Mouse (Mus musculus): ENCODE results near the gene Usp13. TPM values are rescaled to one million over a fixed set of nuclear protein-coding genes. Genes with fewer than 3 reads are reported as not detected.

The Usp13 gene
- polyA plus RNA-seq, 1 experiment from 2014 or later = 10.7 TPM

DNA sequence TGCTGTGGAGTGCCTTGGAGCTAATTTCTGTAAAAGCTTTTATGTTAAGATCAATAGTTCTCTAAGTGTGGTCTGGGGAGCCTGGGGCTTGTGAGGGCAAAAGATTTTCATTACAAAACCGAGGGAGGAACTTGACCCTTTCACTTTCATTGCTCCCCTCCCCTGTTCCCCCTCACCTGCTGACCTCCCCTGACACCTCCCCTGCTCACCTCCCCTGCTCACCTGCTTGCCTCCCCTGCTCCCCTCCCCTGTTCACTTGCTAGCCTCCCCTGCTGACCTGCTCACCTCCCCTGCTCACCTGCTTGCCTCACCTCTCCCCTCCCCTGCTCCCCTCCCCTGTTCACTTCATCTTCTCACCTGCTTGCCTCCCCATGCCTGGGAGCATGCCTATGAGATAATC is 134.0 kb downstream of the Usp13 start:
- Histone ChIP-seq H3K9ac (no peak overlapping the region), H3K4me3 (no peak overlapping the region), H3K27ac (no peak overlapping the region), H3K4me2 (replicated peaks) (no peak overlapping the region), H3K9me3 (no peaks in the 10 kb centered on the region), H3K36me3 (no peaks in the 10 kb centered on the region), H3K27me3 (replicated peaks) (no peaks in the 10 kb centered on the region), H3K4me1 (0 out of 2 replicates have a peak, but pooled peaks cover 2% of the 10 kb centered on the region)
- no peak for ATAC-seq (ENCODE audit: low FRiP score, low read depth)
- 21% methylated on average over 1 of the region's 1 CpGs for WGBS

DNA sequence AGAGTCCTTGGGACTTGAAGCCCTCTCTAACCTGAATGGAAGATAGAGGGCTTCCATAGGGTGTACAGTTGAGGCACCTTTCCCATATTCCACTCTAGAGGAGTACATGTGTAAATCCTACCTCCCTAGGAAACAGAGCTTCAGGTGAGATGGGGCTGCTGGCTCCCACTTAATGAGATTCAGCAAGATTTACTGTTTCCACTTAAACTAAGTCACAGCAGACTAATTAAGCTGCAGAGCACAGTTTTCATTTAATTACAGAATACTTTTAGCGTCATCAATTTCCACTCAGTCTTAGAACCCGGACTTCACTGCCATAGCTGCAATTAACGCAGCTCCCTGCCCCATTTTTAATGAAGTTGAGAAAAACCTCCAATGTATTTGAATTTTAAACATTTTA is 144.1 kb downstream of the Usp13 start:
- Histone ChIP-seq H3K36me3 (no peaks in the 10 kb centered on the region), H3K4me3 (no peak overlapping the region), H3K4me2 (replicated peaks) (no peak overlapping the region), H3K4me1 (no peaks in the 10 kb centered on the region), H3K27me3 (replicated peaks) (no peaks in the 10 kb centered on the region), H3K9ac (no peak overlapping the region), H3K27ac (no peak overlapping the region), H3K9me3 (no peaks in the 10 kb centered on the region)
- 78% methylated on average over 3 of the region's 3 CpGs for WGBS
- ATAC-seq (ENCODE audit: low FRiP score, low read depth) = no peak

DNA sequence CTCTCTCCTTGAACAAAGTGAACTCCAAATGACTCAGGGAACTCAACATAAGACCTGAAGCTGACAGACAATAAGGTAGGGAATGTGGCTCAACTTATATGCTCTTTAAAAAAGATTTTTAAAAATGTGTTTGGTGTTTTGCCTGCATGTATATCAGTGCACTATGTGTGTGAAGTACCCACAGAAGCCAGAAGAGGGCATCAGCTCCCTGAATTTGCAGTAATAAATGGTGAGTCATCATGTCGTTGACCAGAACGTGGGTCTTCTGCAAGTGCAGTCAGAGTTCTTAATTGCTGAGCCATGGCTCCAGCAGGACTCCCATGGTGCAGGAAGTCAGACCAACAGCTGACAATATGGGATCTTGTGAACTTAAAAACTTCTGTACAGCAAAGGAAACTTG is 148.2 kb downstream of the Usp13 start:
- H3K9ac ChIP-seq = no peak overlapping the region
- no peaks in the 10 kb centered on the region for H3K9me3 ChIP-seq
- H3K27ac ChIP-seq = no peak overlapping the region
- no peak overlapping the region for H3K4me2 ChIP-seq (replicated peaks)
- H3K36me3 ChIP-seq = no peaks in the 10 kb centered on the region
- 0 out of 2 replicates have a peak, but pooled peaks have one; percentile 6 for ATAC-seq (ENCODE audit: low FRiP score, low read depth)
- 2% methylated on average over 2 of the region's 2 CpGs for WGBS
- no peaks in the 10 kb centered on the region for H3K4me1 ChIP-seq
- H3K4me3 ChIP-seq = no peak overlapping the region
- no peaks in the 10 kb centered on the region for H3K27me3 ChIP-seq (replicated peaks)

DNA sequence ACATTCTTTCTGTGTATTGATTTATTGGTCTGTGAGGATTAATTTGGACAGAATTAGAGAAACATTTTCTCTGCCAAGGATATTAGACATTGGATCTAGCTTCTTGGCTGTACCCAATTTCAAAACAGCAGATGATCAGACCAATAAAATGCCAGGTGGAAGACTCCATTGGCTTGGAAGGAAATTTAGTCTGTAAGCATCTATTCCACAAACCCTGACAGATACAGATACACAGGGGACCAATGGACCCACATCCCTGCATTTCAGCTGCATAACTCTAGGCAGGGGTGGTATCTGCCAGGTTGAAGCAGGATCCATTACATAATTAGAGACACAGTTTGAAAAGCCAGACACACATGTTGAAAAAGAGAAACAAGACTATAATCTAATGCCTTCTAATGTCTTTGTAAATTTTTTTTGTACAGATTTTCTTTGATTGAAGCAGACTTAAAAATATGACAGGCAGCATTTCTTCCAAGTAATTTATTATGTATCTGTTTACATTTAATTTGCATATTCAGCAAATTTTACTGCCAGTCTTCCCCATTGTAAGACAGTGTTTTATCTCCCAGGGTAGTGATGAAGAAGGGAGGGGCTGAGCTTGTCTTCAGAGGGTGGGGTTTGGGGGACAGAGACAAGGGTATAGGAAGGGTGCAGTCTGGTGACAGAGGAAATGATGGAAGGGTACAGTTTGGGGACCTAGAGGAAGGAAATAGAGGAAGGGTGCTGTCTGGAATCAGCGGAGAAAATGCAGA is 151.5 kb downstream of the Usp13 start:
- Histone ChIP-seq H3K4me2 (replicated peaks) (no peak overlapping the region), H3K9me3 (no peaks in the 10 kb centered on the region), H3K27me3 (replicated peaks) (no peaks in the 10 kb centered on the region), H3K27ac (no peak overlapping the region), H3K4me1 (no peaks in the 10 kb centered on the region), H3K4me3 (no peak overlapping the region), H3K9ac (no peak overlapping the region), H3K36me3 (no peaks in the 10 kb centered on the region)
- WGBS = 64% methylated on average over 1 of the region's 1 CpGs
- no peak for ATAC-seq (ENCODE audit: low FRiP score, low read depth)

DNA sequence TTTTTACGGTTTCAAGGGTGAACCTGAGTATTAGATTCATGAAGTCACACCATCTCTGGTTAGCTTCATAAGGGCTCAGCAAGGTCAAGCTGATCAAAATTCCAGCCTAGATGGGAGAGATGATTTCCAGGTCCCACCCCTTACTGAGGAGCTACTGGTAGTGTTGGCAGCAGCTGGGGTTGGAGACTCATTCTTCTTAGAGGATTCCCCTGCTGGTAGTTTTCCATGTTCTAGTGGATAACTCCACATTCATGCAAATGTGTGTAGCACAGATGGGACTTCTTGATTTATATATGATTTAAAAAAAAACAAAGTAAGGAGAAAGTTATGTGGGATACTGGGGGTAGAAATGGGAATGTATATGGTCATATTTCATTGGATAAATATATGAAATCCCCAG is 152.9 kb downstream of the Usp13 start:
- no peaks in the 10 kb centered on the region for H3K36me3 ChIP-seq
- H3K4me3 ChIP-seq = no peak overlapping the region
- no peak overlapping the region for H3K27ac ChIP-seq
- no peak for ATAC-seq (ENCODE audit: low FRiP score, low read depth)
- H3K4me1 ChIP-seq = no peaks in the 10 kb centered on the region
- no peaks in the 10 kb centered on the region for H3K27me3 ChIP-seq (replicated peaks)
- no peaks in the 10 kb centered on the region for H3K9me3 ChIP-seq
- H3K4me2 ChIP-seq (replicated peaks) = no peak overlapping the region
- no peak overlapping the region for H3K9ac ChIP-seq
- 92% methylated on average over 1 of the region's 1 CpGs for WGBS

DNA sequence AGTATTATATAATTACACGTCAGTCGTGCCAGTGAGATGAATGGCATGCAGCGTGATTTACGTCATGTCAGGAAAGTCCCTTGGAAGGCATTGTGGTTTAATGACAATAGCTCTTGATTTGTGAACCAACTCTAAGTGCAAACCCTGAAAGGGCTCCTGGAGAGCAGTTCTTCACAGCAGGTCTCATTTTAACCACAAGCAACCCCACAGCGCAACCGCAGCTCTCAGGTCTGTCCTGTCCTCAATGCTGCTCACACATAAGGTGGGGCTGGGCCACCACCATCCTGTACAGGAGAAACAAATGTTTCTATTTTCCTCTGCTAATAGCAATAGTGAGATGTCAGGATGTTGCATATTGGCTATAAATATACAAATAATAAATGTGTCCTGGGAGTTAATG is 161.9 kb downstream of the Usp13 start:
- 21% methylated on average over 6 of the region's 6 CpGs for WGBS
- Histone ChIP-seq H3K4me3 (no peak overlapping the region), H3K4me1 (peaks cover 6% of the 10 kb centered on the region; the same call in 1 of the 2 replicates), H3K36me3 (no peaks in the 10 kb centered on the region), H3K27me3 (replicated peaks) (no peaks in the 10 kb centered on the region), H3K9ac (no peak overlapping the region), H3K27ac (no peak overlapping the region), H3K4me2 (replicated peaks) (no peak overlapping the region), H3K9me3 (no peaks in the 10 kb centered on the region)
- peak; percentile 41; the same call in 1 of the 2 replicates for ATAC-seq (ENCODE audit: low FRiP score, low read depth)

DNA sequence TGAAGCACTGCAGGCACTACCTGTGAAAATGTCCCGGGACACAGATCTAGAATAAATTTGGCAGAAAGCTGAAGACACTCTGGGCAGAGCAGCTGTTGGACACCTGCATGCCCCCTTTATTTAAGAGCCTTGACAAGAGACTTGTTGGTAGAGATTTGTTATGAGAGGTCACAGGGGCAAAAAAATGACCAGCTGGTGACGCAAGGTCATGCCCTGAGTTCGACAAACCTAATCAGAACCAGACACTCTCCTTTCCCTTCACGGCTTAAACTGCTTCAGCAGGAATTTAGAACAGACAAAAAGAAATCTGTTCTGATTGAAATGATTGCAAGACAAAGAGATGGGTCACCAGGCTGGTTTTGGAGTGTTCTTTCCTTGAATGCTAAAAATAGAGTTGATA is 162.6 kb downstream of the Usp13 start:
- Histone ChIP-seq H3K27ac (no peak overlapping the region), H3K4me1 (peaks cover 6% of the 10 kb centered on the region; the same call in 1 of the 2 replicates), H3K36me3 (no peaks in the 10 kb centered on the region), H3K4me2 (replicated peaks) (no peak overlapping the region), H3K9ac (no peak overlapping the region), H3K27me3 (replicated peaks) (no peaks in the 10 kb centered on the region), H3K9me3 (no peaks in the 10 kb centered on the region), H3K4me3 (no peak overlapping the region)
- no peak for ATAC-seq (ENCODE audit: low FRiP score, low read depth)
- WGBS = 30% methylated on average over 4 of the region's 4 CpGs

DNA sequence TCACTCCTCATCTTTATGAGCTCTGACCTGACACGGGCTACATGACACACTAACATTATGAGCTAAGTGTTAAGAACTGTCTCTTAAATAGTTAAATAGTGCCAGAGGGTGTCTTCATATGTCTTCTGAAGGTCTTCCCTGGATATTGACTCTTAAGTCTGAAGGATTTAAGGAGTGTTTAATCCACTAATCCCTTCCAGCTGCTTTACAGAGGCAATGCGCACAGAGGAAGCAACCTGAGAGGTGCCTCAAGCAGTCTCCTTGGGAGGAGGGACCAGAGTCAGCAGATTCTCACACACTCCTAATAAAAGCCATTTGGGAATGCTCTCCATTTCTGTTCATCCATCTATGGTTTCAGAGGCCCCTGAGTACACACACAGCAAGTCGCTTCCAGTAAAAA is 167.8 kb downstream of the Usp13 start:
- WGBS = 72% methylated on average over 3 of the region's 3 CpGs
- no peak overlapping the region for H3K4me2 ChIP-seq (replicated peaks)
- no peak overlapping the region for H3K27ac ChIP-seq
- H3K4me1 ChIP-seq = no peaks in the 10 kb centered on the region
- no peaks in the 10 kb centered on the region for H3K27me3 ChIP-seq (replicated peaks)
- H3K9me3 ChIP-seq = no peaks in the 10 kb centered on the region
- H3K36me3 ChIP-seq = no peaks in the 10 kb centered on the region
- no peak overlapping the region for H3K4me3 ChIP-seq
- ATAC-seq (ENCODE audit: low FRiP score, low read depth) = no peak
- H3K9ac ChIP-seq = no peak overlapping the region

Other genes with a start within 250 kb of the Usp13 start
- gene Gnb4, start 201.0 kb upstream of the Usp13 start, polyA plus RNA-seq (2016; fragmentation: Nextera tagmentation; extraction: Ambion mirVana) = 54.5 and 62.7 TPM in 2 replicates
- gene Actl6a, start 111.2 kb upstream of the Usp13 start, polyA plus RNA-seq (2016; fragmentation: Nextera tagmentation; extraction: Ambion mirVana) = 173 TPM in 2 replicates
- gene Ndufb5, start 80.6 kb upstream of the Usp13 start, polyA plus RNA-seq (2016; fragmentation: Nextera tagmentation; extraction: Ambion mirVana) = 293 and 322 TPM in 2 replicates
- 32.6 and 36.8 TPM in 2 replicates for gene Mrpl47, start 79.9 kb upstream of the Usp13 start, polyA plus RNA-seq (2016; fragmentation: Nextera tagmentation; extraction: Ambion mirVana)

All from neural tube, embryonic 12.5 days (tissue).